Mouse (Mus musculus) gastrocnemius, adult 2 months (tissue): ENCODE data around the gene Lrfn4. TPM values are rescaled to one million over a fixed set of nuclear protein-coding genes. Genes with fewer than 3 reads are reported as not detected.
"Not testable (repeated sequence)": the region's sequence is repeated elsewhere in the genome, so short reads cannot be mapped to it uniquely, and the experiment has no call there.

Experiments used
- DNase-seq: peaks from one replicate; pipeline ENCODE4 v3.0.0; 2022
- H3K27ac ChIP-seq: fragments of 200-600 bp; 2 replicates; pipeline ENCODE4 v1.8.1; 2022; ENCODE audit warnings: mild to moderate bottlenecking
- H3K4me3 ChIP-seq: fragments of 200-600 bp; 2 replicates; pipeline ENCODE4 v1.8.1; 2022; ENCODE audit warnings: mild to moderate bottlenecking, moderate library complexity
- CTCF ChIP-seq: fragments of 200-600 bp; IDR thresholded peaks from 2 replicates; pipeline ENCODE4 v1.8.1; 2022; ENCODE audit warnings: antibody characterized with exemption, mild to moderate bottlenecking, moderate library complexity
- intact Hi-C: fragments of 180-260 bp; cut with DNase I; formaldehyde crosslinking; loops from one replicate; pipeline ENCODE4 v1.15.1; 2025
- total RNA-seq, 2 experiments: library from RNA; stranded (reverse); gene quantifications; 2 replicates each; pipeline ENCODE4 v1.2.3; 2021

The Lrfn4 gene
- total RNA-seq, 2 experiments from 2014 or later, result 1.5 to 1.6 TPM

DNA sequence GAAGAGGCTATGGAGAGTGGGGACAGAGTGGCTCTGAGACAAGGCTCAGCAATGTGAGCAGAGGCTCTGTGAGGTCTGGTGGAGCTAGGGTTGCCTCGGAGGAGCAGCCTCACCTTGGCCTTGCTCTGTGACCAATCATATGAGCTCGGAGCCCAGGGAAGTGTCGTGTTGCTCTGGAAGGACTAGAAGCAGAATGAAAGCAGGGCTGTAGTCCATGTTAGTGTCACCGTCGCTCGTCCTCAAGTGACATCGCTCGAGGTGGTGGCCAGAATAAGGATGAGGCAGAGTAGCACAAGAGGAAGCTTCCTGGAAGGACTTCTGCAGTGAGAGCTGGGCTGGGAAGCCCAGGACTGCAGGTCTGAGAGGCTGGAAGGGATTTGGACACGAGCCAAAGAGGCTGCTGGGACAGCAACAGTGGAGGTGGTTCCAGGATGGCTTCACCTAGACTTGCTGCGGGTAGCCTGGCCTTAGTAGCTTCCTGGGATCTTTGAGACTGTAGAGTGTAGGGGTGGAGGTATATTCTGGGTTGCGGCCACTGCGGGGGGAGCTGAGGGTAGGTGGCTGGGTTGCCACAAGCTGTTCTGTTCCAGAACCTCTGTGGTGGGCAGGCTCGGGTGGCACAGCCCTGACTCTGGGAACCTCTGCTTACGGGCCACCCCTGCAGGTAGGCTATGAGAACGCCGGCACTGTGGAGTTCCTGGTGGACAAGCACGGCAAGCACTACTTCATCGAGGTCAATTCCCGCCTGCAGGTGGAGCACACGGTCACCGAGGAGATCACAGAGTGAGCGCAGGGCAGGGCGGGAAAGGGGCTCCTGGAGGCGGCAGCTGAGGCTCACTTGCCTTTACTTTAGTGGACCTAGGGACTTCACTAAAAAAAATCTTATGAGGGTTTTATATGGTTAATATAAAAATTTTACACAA, 11.4 kb downstream of the Lrfn4 start:
- Histone ChIP-seq H3K4me3 (no peak overlapping the region), H3K27ac (peak overlapping the region; percentile 64)
- peak; percentile 53 for TF ChIP-seq CTCF
- DNase-seq, result peak; percentile 55
- intact Hi-C loops, result no loop called here

- no peak for TF ChIP-seq CTCF
- no peak overlapping the region for H3K4me3 ChIP-seq
- no peak overlapping the region for H3K27ac ChIP-seq
- no peak for DNase-seq
- intact Hi-C loops, result no loop called here
Measured at GRCm38 (mm10) chr19:4602459-4602858, 13.0 kb downstream of the Lrfn4 start.

GRCm38 (mm10) chr19:4596071-4596470, 19.4 kb downstream of the Lrfn4 start:
- H3K27ac ChIP-seq, result no peak overlapping the region
- intact Hi-C loops, result no loop called here
- no peak for DNase-seq
- TF ChIP-seq CTCF, result no peak
- no peak overlapping the region for H3K4me3 ChIP-seq

DNA sequence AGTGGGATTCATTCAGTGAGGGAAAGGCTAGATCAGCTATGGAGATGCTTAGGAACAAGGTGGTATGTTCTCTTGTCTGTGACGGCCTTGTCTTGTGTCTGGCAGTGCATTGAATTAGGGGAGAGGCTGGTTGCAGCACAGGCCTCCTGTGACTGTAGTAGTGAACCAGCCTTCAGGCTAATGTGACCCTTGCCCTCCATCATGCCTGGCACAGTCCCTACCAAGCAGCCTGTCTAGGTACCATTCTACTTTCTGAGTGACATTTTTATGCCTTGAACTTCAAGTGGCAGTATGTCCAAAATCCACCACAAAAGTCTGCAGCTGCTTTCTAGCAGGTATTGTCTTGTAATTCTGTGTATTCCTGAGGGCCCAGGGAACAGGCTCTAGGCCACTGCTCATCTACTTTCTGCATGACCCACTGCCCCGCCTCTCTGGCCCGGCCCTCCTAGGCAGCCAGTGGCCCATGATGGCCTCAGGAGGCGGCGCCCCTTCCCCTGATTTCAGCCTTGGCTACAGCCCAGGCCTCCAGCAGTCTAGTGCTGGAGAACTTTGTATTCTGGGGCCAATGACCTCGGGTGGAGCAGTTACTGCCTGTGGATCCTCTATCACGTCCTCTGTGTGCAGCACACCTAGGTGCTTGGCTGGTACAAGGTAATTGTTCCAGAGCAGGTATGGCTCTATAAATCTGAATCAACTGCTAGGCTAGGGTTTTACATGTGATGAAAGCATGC, 21.5 kb downstream of the Lrfn4 start:
- no peak for TF ChIP-seq CTCF
- DNase-seq, result no peak
- intact Hi-C loops, result no loop called here
- H3K4me3 ChIP-seq, result no peak overlapping the region
- H3K27ac ChIP-seq, result no peak overlapping the region

- no peak overlapping the region for H3K27ac ChIP-seq
- no peak for DNase-seq
- intact Hi-C loops, result no loop called here
- no peak for TF ChIP-seq CTCF
- no peak overlapping the region for H3K4me3 ChIP-seq
Measured at GRCm38 (mm10) chr19:4590025-4590424, 25.4 kb downstream of the Lrfn4 start.

- Histone ChIP-seq H3K4me3 (no peak overlapping the region), H3K27ac (no peak overlapping the region)
- intact Hi-C loops, result loop anchor here (5.0 kb wide), 1 partner anchor 92 kb away; the partner anchor contains the start of gene 2010003K11Rik
- DNase-seq, result peak; percentile 49
- TF ChIP-seq CTCF, result peak; percentile 52
Measured at GRCm38 (mm10) chr19:4589081-4589480, 26.4 kb downstream of the Lrfn4 start.

DNA sequence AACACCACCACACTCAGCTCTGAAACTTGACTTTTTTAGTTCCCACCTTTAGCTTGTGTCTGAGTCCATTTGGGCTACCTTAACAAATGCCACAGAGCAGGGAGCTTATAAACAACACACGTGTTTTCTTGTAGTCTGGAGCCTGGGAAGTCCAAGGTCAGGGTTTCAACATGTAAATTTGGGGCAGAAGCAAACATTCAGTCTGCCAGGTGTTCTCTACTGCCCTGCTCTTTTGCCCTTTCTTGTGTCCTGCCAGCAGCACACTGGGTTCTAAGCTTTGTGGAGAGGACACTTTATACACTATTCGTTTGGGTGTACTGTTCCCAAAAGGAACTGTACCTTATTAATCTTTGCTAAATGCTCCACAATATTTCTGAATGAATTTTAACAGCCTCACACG, 27.0 kb downstream of the Lrfn4 start:
- Histone ChIP-seq H3K27ac (no peak overlapping the region), H3K4me3 (no peak overlapping the region)
- no peak for DNase-seq
- intact Hi-C loops, result loop anchor here (5.0 kb wide), 1 partner anchor 91 kb away; the partner anchor contains the start of gene 2010003K11Rik
- TF ChIP-seq CTCF, result no peak

- no peak for TF ChIP-seq CTCF
- H3K4me3 ChIP-seq, result no peak overlapping the region
Measured at GRCm38 (mm10) chr19:4587426-4587825, 28.0 kb downstream of the Lrfn4 start.

DNA sequence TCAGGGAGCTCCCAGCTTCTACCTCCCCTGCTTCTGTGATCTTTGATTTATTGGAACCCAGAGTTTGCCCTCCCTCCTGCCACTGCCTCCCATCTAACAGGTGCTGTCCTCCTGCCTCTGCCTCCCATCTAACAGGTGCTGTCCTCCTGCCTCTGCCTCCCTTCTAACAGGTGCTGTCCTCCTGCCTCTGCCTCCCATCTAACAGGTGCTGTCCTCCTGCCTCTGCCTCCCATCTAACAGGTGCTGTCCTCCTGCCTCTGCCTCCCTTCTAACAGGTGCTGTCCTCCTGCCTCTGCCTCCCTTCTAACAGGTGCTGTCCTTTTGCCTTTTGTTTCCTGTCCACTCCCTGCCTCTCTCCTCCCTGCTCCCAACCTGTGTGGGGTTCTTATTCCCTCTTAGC, 28.7 kb downstream of the Lrfn4 start:
- intact Hi-C loops, result loop anchor here (5.0 kb wide), 1 partner anchor 89 kb away; the partner anchor contains the start of gene 2010003K11Rik

More at GRCm38 (mm10) chr19:4587426-4587825, 28.0 kb downstream of the Lrfn4 start:
- DNase-seq, result no peak
- intact Hi-C loops, result loop anchor here (5.0 kb wide), 1 partner anchor 90 kb away; the partner anchor contains the start of gene 2010003K11Rik
- no peak overlapping the region for H3K27ac ChIP-seq

DNA sequence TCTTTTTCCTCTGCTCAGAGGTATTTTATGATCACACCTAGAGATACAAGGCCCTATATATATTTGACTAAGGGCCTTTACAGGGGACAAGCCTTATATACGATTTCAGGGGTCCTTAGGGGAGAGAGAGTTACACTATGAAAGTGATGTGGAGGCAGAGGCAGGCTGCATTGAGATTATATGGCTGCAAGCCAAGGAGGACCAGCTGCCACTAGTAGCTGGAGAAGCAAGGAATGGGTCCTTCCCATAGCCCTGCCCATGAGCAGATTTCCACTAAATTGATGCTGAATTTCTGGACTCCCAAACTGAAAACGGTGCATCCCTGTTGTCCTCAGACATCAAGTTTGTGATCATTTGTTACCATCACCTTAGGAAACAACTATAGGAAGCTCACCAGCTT, 31.6 kb downstream of the Lrfn4 start:
- TF ChIP-seq CTCF, result no peak
- Histone ChIP-seq H3K4me3 (no peak overlapping the region), H3K27ac (0 out of 2 replicates have a peak overlapping the region, but pooled peaks have one; percentile 70)
- intact Hi-C loops, result no loop called here
- no peak for DNase-seq

More for the DNA sequence above, 28.7 kb downstream of the Lrfn4 start:
- H3K27ac ChIP-seq, result 0 out of 2 replicates have a peak overlapping the region, but pooled peaks have one; percentile 58
- DNase-seq, H3K4me3 ChIP-seq: not testable (repeated sequence)

DNA sequence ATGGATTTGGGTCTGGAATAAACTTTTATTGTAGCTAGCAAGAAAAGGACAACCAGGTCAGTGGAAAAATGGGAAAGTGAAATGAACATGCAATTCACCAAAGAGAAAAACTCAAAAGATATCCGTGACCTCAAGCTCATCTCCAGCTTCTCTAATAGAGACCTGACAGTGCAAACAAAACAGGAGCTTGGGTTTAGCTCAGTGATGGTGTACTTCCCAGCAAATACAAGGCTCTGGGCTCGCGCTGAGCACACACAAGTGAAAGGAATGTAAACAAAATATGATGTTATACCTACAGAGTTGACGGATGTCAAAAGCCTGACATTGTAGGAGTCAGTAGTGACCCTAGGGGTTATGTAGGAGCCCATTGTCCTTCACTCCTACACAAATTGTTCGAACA, 36.2 kb downstream of the Lrfn4 start:
- Histone ChIP-seq H3K27ac (peak overlapping the region; percentile 67), H3K4me3 (no peak overlapping the region)
- TF ChIP-seq CTCF, result no peak
- intact Hi-C loops, result loop anchor here (5.0 kb wide), 2 partner anchors 37 to 67 kb away; partner anchors contain the start of gene Pcx
- DNase-seq, result no peak

DNA sequence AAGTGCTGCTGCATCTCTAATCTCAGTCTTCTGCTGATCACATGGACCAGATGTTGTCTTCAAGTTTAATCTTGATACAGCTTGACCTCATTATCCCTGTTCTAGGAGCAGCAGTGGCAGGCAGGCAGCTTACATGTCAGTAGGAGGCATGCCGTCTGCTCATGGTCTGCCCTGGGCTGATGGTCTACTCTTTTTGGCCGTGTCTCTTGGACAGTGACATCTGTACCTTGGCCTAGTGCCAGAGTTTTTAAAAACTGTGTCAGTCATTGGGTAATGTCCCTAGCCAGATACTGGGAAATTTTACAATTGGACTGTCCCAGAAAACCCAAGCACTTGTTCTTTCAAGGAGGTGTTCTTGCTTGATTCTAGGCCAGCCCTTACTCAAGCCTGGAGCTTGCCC, 36.7 kb downstream of the Lrfn4 start:
- DNase-seq, result peak; percentile 64
- no peak overlapping the region for H3K4me3 ChIP-seq
- H3K27ac ChIP-seq, result peak overlapping the region; percentile 67
- no peak for TF ChIP-seq CTCF
- intact Hi-C loops, result loop anchor here (5.0 kb wide), 2 partner anchors 36 to 66 kb away; partner anchors contain the start of gene Pcx

DNA sequence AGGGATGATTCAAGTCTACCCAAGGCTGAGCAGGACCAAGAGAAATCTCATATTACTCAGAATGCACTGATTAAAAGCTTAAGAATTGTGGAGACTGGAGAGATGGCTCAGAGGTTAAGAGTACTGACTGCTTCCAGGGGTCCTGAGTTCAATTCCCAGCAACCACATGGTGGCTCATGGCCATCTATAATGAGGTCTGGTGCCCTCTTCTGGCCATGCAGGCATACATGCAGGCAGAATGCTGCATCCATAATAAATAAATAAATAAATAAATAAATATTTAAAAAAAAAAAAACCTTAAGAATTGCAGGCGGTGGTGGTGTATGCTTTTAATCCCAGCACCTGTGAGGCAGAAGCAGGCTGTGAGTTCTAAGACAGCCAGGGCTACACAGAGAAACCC, 42.2 kb downstream of the Lrfn4 start:
- Histone ChIP-seq H3K27ac (no peak overlapping the region), H3K4me3 (no peak overlapping the region)
- no peak for DNase-seq
- TF ChIP-seq CTCF, result peak; percentile 35
- intact Hi-C loops, result no loop called here
